Mouse (Mus musculus) liver, embryonic 14.5 days (tissue): Measurements from ENCODE around the gene Pax9. TPM values are rescaled to one million over a fixed set of nuclear protein-coding genes. Genes with fewer than 3 reads are reported as not detected.

Experiments used
- ATAC-seq: fragments of 200-750 bp; cut with Nextera tagmentation; 2 replicates; pipeline ENCODE4 v1.8.0; 2017; ENCODE audit warnings: moderate number of reproducible peaks, mild to moderate bottlenecking, moderate library complexity; ENCODE audit not compliant: insufficient read depth
- DNase-seq, 3 experiments: peaks; one replicate each; pipeline ENCODE4 v3.0.0-alpha.2; 2012 to 2013; ENCODE audit warnings: low read depth in 3 of 3, low spot score in 3 of 3
- H3K27ac ChIP-seq: fragments of 300-500 bp; sonication (generic); 2 replicates; pipeline ENCODE4 v1.5.1; 2014; ENCODE audit warnings: moderate library complexity, mild to moderate bottlenecking, control low read depth, inconsistent platforms
- H3K27me3 ChIP-seq: fragments of 300-500 bp; sonication (generic); 2 replicates; pipeline ENCODE4 v1.6.1; 2014; ENCODE audit warnings: mild to moderate bottlenecking, low read length, moderate library complexity; ENCODE audit not compliant: control insufficient read depth, insufficient read depth
- H3K36me3 ChIP-seq: fragments of 300-500 bp; sonication (generic); replicated peaks from 2 replicates; pipeline ENCODE4 v1.6.1; 2014; ENCODE audit warnings: low read depth; ENCODE audit not compliant: control insufficient read depth, insufficient read depth
- H3K4me1 ChIP-seq, 2 experiments: fragments of 200-500 bp in 1 of 2; fragments of 300-500 bp in 1 of 2; sonication (generic) in 1 of 2; replicated peaks; 2 replicates each; pipeline ENCODE4 v1.6.1; 2012 to 2014; ENCODE audit warnings: antibody characterized with exemption in 1 of 2, inconsistent platforms in 1 of 2, low read length in 1 of 2; ENCODE audit not compliant: control insufficient read depth in 2 of 2, insufficient read depth in 2 of 2
- H3K4me2 ChIP-seq: fragments of 300-500 bp; sonication (generic); 2 replicates; pipeline ENCODE4 v1.6.1; 2014; ENCODE audit warnings: low read depth, mild to moderate bottlenecking, control low read depth, moderate library complexity
- H3K4me3 ChIP-seq, 2 experiments: fragments of 200-500 bp in 1 of 2; fragments of 300-500 bp in 1 of 2; sonication (generic) in 1 of 2; 2 replicates each; pipeline ENCODE4 v1.5.1; 2012 to 2014; ENCODE audit warnings: low read depth in 2 of 2, low read length in 2 of 2, mild to moderate bottlenecking in 2 of 2, control low read depth in 1 of 2, inconsistent platforms in 1 of 2, moderate library complexity in 1 of 2; ENCODE audit not compliant: insufficient read depth in 1 of 2
- H3K9ac ChIP-seq: fragments of 300-500 bp; sonication (generic); replicated peaks from 2 replicates; pipeline ENCODE4 v1.6.1; 2014; ENCODE audit warnings: mild to moderate bottlenecking, control low read depth, moderate library complexity
- H3K9me3 ChIP-seq: fragments of 300-500 bp; sonication (generic); 2 replicates; pipeline ENCODE4 v1.6.1; 2016; ENCODE audit warnings: low read length, mixed read lengths; ENCODE audit not compliant: control insufficient read depth
- CTCF ChIP-seq: IDR thresholded peaks from 2 replicates; pipeline ENCODE4 v1.5.1; 2016; ENCODE audit warnings: antibody characterized with exemption, low read depth, control low read depth
- EP300 ChIP-seq: IDR thresholded peaks from 2 replicates; pipeline ENCODE4 v1.6.1; 2016; ENCODE audit warnings: antibody characterized with exemption, low read depth
- WGBS: fragments of 180-500 bp; shearing (Covaris S2); extraction: QIAGEN DNeasy Blood & Tissue Kit; methylation state at CpG from one replicate; pipeline ENCODE4 v1.1.7; 2014; ENCODE audit not compliant: insufficient replicate concordance; 5-methylcytosine and 5-hydroxymethylcytosine counted together
- polyA plus RNA-seq, 2 experiments: library from polyadenylated mRNA; depleted of rRNA in 1 of 2; stranded (reverse) in 1 of 2; unstranded in 1 of 2; fragments of >200 nt; fragmentation: Nextera tagmentation in 1 of 2; extraction: Ambion mirVana in 1 of 2; gene quantifications; 2 replicates each; pipeline versions ENCODE4 v1.2.1 to v1.2.3; 2012 to 2014

The Pax9 gene
- polyA plus RNA-seq, 2 experiments = 0.04 to 0.09 TPM

DNA sequence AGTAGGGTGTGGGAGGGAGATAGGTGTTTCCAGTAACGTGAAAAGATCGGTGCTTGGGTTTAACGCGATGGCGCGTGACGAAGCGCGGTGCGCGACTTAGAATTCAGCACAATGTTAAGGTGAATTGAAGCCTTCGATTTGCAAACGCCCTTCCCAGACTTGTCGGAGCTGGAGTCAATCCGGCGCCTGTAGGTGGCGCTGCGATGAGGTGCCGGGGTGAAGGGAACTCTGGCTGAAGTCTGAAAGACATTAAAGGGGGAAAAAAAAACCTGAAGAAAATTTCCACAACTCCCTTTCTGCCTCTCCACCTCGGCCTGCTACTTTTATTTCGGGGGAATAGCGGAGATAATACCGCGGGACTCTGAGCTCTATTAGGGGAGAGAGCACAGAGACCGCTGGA is 1.8 kb upstream of the Pax9 start:
- TF ChIP-seq CTCF = peak; percentile 61
- no peak for TF ChIP-seq EP300
- DNase-seq (peak in 2 of 3 experiments; percentile 12 to 26), ATAC-seq (no peak)
- WGBS = 1% methylated on average over 25 of the region's 25 CpGs
- Histone ChIP-seq H3K9ac (no peak overlapping the region), H3K9me3 (no peaks in the 10 kb centered on the region), H3K36me3 (no peaks in the 10 kb centered on the region), H3K27ac (no peak overlapping the region), H3K4me2 (no peak overlapping the region), H3K4me1 (no peaks in the 10 kb centered on the region), H3K4me3 (no peak overlapping the region), H3K27me3 (peaks cover 94% of the 10 kb centered on the region)

DNA sequence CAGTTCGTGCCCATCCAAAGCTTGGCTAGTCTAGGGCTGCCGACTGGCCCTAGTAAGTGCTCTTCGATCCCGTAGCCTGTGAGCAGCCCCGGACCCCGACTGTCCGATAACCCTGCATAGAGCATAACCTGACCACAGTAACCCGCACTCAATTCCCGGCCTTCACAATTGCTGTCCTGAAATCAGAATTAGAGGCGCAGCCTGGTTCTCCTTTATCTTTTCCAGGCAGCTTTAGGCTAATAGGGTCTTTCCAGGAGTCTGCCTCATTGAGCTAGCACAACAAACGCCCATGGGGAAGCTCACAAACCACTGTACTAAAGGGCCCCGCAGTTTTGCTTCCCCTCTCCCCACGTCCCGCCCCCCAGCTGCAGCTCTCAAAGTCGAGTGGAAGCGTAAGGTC is 1.2 kb upstream of the Pax9 start:
- H3K27me3 ChIP-seq = peaks cover 99% of the 10 kb centered on the region
- ATAC-seq (no peak), DNase-seq (no peak)
- 3% methylated on average over 16 of the region's 16 CpGs for WGBS
- no peaks in the 10 kb centered on the region for H3K4me1 ChIP-seq
- no peak for TF ChIP-seq EP300
- TF ChIP-seq CTCF = no peak
- no peak overlapping the region for H3K9ac ChIP-seq
- H3K4me2 ChIP-seq = no peak overlapping the region
- no peak overlapping the region for H3K27ac ChIP-seq
- no peak overlapping the region for H3K4me3 ChIP-seq
- H3K9me3 ChIP-seq = no peaks in the 10 kb centered on the region
- no peaks in the 10 kb centered on the region for H3K36me3 ChIP-seq

GRCm38 (mm10) chr12:56691001-56691400 is 566 bp upstream of the Pax9 start:
- no peaks in the 10 kb centered on the region for H3K9me3 ChIP-seq
- peaks cover 100% of the 10 kb centered on the region for H3K27me3 ChIP-seq
- no peaks in the 10 kb centered on the region for H3K4me1 ChIP-seq
- no peaks in the 10 kb centered on the region for H3K36me3 ChIP-seq
- no peak overlapping the region for H3K4me3 ChIP-seq
- TF ChIP-seq EP300 (no peak), CTCF (no peak)
- WGBS = 2% methylated on average over 12 of the region's 12 CpGs
- no peak overlapping the region for H3K27ac ChIP-seq
- H3K4me2 ChIP-seq = no peak overlapping the region
- ATAC-seq (no peak), DNase-seq (no peak)
- no peak overlapping the region for H3K9ac ChIP-seq

DNA sequence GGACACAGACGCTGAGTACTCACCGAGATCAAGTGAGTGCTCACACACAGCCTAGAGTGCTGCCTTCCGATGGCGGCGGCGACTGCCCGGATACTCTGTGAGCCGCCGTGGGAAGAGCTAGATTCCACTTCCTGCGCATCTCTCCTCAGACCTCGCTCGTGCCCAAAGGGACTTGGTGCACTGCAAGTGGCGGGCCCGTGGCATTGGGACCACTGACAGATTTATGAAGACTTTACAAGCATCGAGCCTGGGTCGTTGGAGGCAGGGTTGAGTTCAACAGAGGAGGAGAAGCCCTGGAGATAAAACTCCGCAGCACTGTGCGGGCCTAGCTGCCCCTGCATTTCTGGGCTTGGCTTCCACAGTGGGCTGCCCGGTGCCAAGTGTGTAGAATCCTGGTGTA is 969 bp downstream of the Pax9 start:
- Histone ChIP-seq H3K36me3 (no peaks in the 10 kb centered on the region), H3K9ac (no peak overlapping the region), H3K4me3 (no peak overlapping the region), H3K27ac (no peak overlapping the region), H3K9me3 (no peaks in the 10 kb centered on the region), H3K4me1 (no peaks in the 10 kb centered on the region), H3K4me2 (no peak overlapping the region), H3K27me3 (peaks cover 100% of the 10 kb centered on the region)
- no peak for DNase-seq
- 3% methylated on average over 19 of the region's 19 CpGs for WGBS
- ATAC-seq = no peak
- TF ChIP-seq CTCF = no peak
- no peak for TF ChIP-seq EP300

DNA sequence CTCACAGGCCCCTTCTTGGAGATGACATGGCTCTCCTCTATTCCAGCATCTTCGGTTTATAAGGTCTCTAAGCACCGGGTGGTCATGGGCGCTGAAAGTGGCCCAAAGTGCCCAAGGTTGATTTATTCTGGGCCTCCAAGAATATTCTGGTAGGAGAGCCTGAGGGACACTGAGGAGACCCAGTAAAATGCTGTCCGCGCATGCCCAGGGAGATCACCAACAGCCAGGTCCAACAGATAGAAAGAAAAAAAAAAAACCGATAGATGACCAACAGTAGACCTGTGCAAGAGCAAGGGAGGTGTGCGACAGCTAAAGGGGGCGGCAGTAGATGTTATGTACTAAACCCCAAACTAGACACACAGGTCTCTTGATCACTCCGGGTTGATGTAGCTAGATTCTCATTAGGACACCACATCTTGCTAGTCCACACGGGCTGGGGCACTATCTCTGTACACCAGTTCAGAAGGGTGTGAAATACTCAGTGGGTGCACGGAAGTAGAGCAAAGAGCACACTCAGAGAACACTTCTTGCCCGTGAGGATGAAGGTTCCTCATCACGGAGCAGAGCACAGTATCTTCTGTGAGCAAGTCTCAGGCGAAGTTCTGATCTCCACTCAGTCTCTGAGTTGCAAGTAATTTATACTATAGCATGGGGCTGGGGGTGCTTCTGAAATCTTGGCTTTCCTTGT is 2.0 kb downstream of the Pax9 start:
- no peak for DNase-seq
- H3K9ac ChIP-seq = no peak overlapping the region
- no peak for ATAC-seq
- H3K4me2 ChIP-seq = no peak overlapping the region
- H3K4me3 ChIP-seq = no peak overlapping the region
- WGBS = 8% methylated on average over 14 of the region's 14 CpGs
- H3K27ac ChIP-seq = no peak overlapping the region
- H3K36me3 ChIP-seq = no peaks in the 10 kb centered on the region
- no peaks in the 10 kb centered on the region for H3K9me3 ChIP-seq
- TF ChIP-seq EP300 = no peak
- no peak for TF ChIP-seq CTCF
- peaks cover 100% of the 10 kb centered on the region for H3K27me3 ChIP-seq
- H3K4me1 ChIP-seq = no peaks in the 10 kb centered on the region
